Mouse (Mus musculus): ENCODE results near the gene Anp32a. TPM values are rescaled to one million over a fixed set of nuclear protein-coding genes. Genes with fewer than 3 reads are reported as not detected.
A peak's percentile ranks its signal among the peaks of the same experiment; 100 is the strongest.

Gene Anp32a
- total and polyA plus RNA-seq, 2 experiments: 27.3 to 96.2 TPM

DNA sequence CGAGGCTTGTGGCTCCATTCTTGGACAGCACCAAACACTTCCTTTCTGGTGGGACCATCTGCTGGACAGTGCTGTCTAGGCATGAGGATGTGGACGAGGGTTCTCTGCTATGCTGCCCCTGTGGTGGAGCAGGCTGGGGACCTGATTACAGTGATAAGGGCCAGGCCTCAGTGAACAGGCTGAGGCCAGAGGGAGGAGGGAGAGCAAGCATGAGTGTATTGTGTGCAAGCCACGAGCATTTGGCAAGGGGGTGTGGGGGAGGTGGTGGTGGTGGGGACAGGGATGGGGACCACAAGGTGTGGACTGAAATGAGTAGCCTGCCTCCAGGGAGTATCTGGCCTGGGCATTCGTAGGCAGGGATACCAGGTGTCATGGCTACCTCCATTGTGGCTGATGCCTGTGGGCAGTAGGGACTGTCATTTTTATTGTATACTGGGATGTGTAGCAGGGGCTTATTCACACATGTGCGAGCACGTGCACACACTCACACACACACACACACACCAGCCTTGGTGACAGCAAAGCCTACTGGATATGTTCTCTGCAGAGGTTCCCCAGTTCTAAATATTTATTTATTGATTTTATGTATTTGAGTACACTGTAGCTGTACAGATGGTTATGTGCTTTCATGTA lies 29.7 kb downstream of the Anp32a start:
- peaks cover 57% of the 10 kb centered on the region for H3K4me1 ChIP-seq (ENCODE audit: control insufficient read depth, insufficient read depth, low read length)
- H3K9ac ChIP-seq (ENCODE audit: low read depth, low read length): no peak overlapping the region
- no peaks in the 10 kb centered on the region for H3K27me3 ChIP-seq (ENCODE audit: control insufficient read depth, insufficient read depth, low read length)
- TF ChIP-seq CTCF (IDR thresholded peaks at IDR 0.05; ENCODE audit: low read depth, low read length): no peak
- TF ChIP-seq POLR2A (IDR thresholded peaks at IDR 0.05; ENCODE audit: extremely low read depth, insufficient read depth, low read length): no peak
- H3K79me2 ChIP-seq (ENCODE audit: control insufficient read depth, insufficient read depth, low read length): peaks cover 31% of the 10 kb centered on the region
- no peak overlapping the region for H3K27ac ChIP-seq (replicated peaks; ENCODE audit: insufficient read depth, low read depth, low read length)
- no peaks in the 10 kb centered on the region for H3K36me3 ChIP-seq (ENCODE audit: control insufficient read depth, insufficient read depth, low read length)
- no peak overlapping the region for H3K4me3 ChIP-seq (ENCODE audit: insufficient read depth, low read depth, low read length)
- no peak for DNase-seq (ENCODE audit: extremely low read depth, low read depth, low spot score)
- WGBS: 53% methylated on average over 6 of the region's 6 CpGs

GRCm38 (mm10) chr9:62371745-62372555 lies 30.9 kb downstream of the Anp32a start:
- Histone ChIP-seq H3K27ac (replicated peaks; ENCODE audit: insufficient read depth, low read depth, low read length) (no peak overlapping the region), H3K36me3 (ENCODE audit: control insufficient read depth, insufficient read depth, low read length) (no peaks in the 10 kb centered on the region; the same call in 1 of the 2 replicates), H3K27me3 (ENCODE audit: control insufficient read depth, insufficient read depth, low read length) (no peaks in the 10 kb centered on the region), H3K4me3 (ENCODE audit: insufficient read depth, low read depth, low read length) (no peak overlapping the region), H3K79me2 (ENCODE audit: control insufficient read depth, insufficient read depth, low read length) (peaks cover 23% of the 10 kb centered on the region), H3K4me1 (ENCODE audit: control insufficient read depth, insufficient read depth, low read length) (peaks cover 51% of the 10 kb centered on the region), H3K9ac (ENCODE audit: low read depth, low read length) (no peak overlapping the region)
- 69% methylated on average over 16 of the region's 16 CpGs for WGBS
- TF ChIP-seq POLR2A (IDR thresholded peaks at IDR 0.05; ENCODE audit: extremely low read depth, insufficient read depth, low read length) (no peak), CTCF (IDR thresholded peaks at IDR 0.05; ENCODE audit: low read depth, low read length) (no peak)
- no peak for DNase-seq (ENCODE audit: extremely low read depth, low read depth, low spot score)

GRCm38 (mm10) chr9:62372556-62373221 lies 31.6 kb downstream of the Anp32a start:
- peaks cover 20% of the 10 kb centered on the region for H3K79me2 ChIP-seq (ENCODE audit: control insufficient read depth, insufficient read depth, low read length)
- peaks cover 46% of the 10 kb centered on the region for H3K4me1 ChIP-seq (ENCODE audit: control insufficient read depth, insufficient read depth, low read length)
- H3K9ac ChIP-seq (ENCODE audit: low read depth, low read length): no peak overlapping the region
- H3K27me3 ChIP-seq (ENCODE audit: control insufficient read depth, insufficient read depth, low read length): no peaks in the 10 kb centered on the region
- WGBS: 80% methylated on average over 9 of the region's 9 CpGs
- no peak overlapping the region for H3K27ac ChIP-seq (replicated peaks; ENCODE audit: insufficient read depth, low read depth, low read length)
- H3K4me3 ChIP-seq (ENCODE audit: insufficient read depth, low read depth, low read length): no peak overlapping the region
- peaks cover 4% of the 10 kb centered on the region; the same call in 1 of the 2 replicates for H3K36me3 ChIP-seq (ENCODE audit: control insufficient read depth, insufficient read depth, low read length)
- no peak for TF ChIP-seq POLR2A (IDR thresholded peaks at IDR 0.05; ENCODE audit: extremely low read depth, insufficient read depth, low read length)
- TF ChIP-seq CTCF (IDR thresholded peaks at IDR 0.05; ENCODE audit: low read depth, low read length): no peak
- no peak for DNase-seq (ENCODE audit: extremely low read depth, low read depth, low spot score)

DNA sequence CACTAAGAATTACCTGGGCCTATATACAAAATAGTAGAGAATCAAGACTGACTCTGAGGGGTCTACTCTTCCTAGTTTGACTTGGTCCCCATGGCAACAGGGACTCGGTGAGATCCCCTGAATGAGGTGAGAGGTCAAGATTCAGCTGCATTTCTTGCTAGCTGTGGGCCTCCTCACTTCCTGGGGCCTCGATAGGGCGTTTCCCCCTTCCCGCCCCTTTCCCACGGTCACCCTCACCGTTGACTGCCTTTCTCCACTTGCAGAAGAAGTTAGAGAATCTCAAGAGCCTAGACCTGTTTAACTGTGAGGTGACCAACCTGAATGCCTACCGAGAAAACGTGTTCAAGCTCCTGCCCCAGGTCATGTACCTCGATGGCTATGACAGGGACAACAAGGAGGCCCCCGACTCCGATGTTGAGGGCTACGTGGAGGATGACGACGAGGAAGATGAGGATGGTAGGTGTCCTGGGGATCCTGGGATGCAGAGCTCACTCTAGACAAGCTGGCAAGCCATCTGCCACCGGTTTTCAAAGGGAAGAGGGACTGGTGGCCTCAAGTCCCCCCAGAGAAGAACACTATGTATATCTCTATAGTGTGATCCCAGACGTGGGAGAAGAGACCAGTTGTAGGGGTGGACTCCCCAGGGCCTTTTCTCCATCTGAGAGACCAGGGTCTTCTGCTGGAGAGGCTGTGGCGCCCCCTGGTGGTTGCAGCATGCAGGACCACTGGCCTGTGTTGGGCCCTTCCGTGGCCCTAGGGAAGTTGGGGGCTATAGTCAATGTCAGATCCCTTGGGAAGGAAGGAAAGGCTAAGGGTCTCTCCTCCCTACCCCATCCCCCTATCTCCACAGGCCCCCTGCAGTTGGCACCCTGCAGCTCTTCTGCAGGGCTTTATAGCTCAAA lies 32.4 kb downstream of the Anp32a start:
- Histone ChIP-seq H3K4me1 (ENCODE audit: control insufficient read depth, insufficient read depth, low read length) (peaks cover 38% of the 10 kb centered on the region), H3K4me3 (ENCODE audit: insufficient read depth, low read depth, low read length) (no peak overlapping the region), H3K36me3 (ENCODE audit: control insufficient read depth, insufficient read depth, low read length) (peaks cover 9% of the 10 kb centered on the region; the same call in 1 of the 2 replicates), H3K27me3 (ENCODE audit: control insufficient read depth, insufficient read depth, low read length) (no peaks in the 10 kb centered on the region), H3K27ac (replicated peaks; ENCODE audit: insufficient read depth, low read depth, low read length) (peak overlapping the region; percentile 83), H3K79me2 (ENCODE audit: control insufficient read depth, insufficient read depth, low read length) (peaks cover 12% of the 10 kb centered on the region), H3K9ac (ENCODE audit: low read depth, low read length) (no peak overlapping the region)
- DNase-seq (ENCODE audit: extremely low read depth, low read depth, low spot score): no peak
- TF ChIP-seq POLR2A (IDR thresholded peaks at IDR 0.05; ENCODE audit: extremely low read depth, insufficient read depth, low read length) (no peak), CTCF (IDR thresholded peaks at IDR 0.05; ENCODE audit: low read depth, low read length) (peak; percentile 91)
- 61% methylated on average over 18 of the region's 18 CpGs for WGBS

DNA sequence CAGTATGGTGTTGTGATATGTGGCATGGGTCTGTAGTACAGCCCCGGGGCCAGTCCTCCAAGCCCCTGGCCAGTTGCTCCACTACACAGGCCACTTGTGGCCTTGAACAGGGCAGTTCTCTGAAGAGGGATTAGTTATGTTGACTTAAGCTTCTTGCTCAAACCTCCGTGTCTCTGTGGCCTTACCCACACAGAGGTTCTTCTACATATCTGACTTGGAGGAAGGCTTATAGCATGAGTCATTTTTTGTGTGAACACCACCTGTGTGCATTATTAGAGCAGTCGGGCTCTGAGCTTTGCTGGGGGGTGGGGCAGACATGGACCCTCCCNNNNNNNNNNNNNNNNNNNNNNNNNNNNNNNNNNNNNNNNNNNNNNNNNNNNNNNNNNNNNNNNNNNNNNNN lies 33.2 kb downstream of the Anp32a start:
- peak overlapping the region; percentile 29; the same call in 1 of the 2 replicates for H3K9ac ChIP-seq (ENCODE audit: low read depth, low read length)
- peaks cover 9% of the 10 kb centered on the region; the same call in 1 of the 2 replicates for H3K36me3 ChIP-seq (ENCODE audit: control insufficient read depth, insufficient read depth, low read length)
- peaks cover 35% of the 10 kb centered on the region for H3K4me1 ChIP-seq (ENCODE audit: control insufficient read depth, insufficient read depth, low read length)
- H3K27me3 ChIP-seq (ENCODE audit: control insufficient read depth, insufficient read depth, low read length): no peaks in the 10 kb centered on the region
- 18% methylated on average over 3 of the region's 3 CpGs for WGBS
- H3K27ac ChIP-seq (replicated peaks; ENCODE audit: insufficient read depth, low read depth, low read length): peak overlapping the region; percentile 83
- peak; percentile 67 for DNase-seq (ENCODE audit: extremely low read depth, low read depth, low spot score)
- no peak overlapping the region for H3K4me3 ChIP-seq (ENCODE audit: insufficient read depth, low read depth, low read length)
- TF ChIP-seq CTCF (IDR thresholded peaks at IDR 0.05; ENCODE audit: low read depth, low read length): no peak
- no peak for TF ChIP-seq POLR2A (IDR thresholded peaks at IDR 0.05; ENCODE audit: extremely low read depth, insufficient read depth, low read length)
- H3K79me2 ChIP-seq (ENCODE audit: control insufficient read depth, insufficient read depth, low read length): peaks cover 4% of the 10 kb centered on the region

All from liver, adult 2 months (tissue).